Mouse (Mus musculus) ES-Bruce4 (cell line): ENCODE measurements at regions not wholly inside any gene's neighbourhood (a gene's known extent, or its start where the extent isn't known, plus 50 kb on each side); places are given as distances from the start of the nearest gene placed in this dataset.

Experiments
- H3K27ac ChIP-seq: 2 replicates; pipeline ENCODE4 v1.5.1; 2012; ENCODE audit warnings: low read length, inconsistent platforms; ENCODE audit not compliant: insufficient read depth
- H3K27me3 ChIP-seq: 2 replicates; pipeline ENCODE4 v1.6.1; 2012; ENCODE audit warnings: mild to moderate bottlenecking, low read length, inconsistent platforms; ENCODE audit not compliant: control insufficient read depth, poor library complexity, insufficient read depth, severe bottlenecking
- H3K36me3 ChIP-seq: 2 replicates; pipeline ENCODE4 v1.6.1; 2012; ENCODE audit warnings: inconsistent platforms, mild to moderate bottlenecking, low read length, moderate library complexity; ENCODE audit not compliant: control insufficient read depth, poor library complexity, insufficient read depth, severe bottlenecking
- H3K4me1 ChIP-seq: one replicate; pipeline ENCODE4 v1.8.1; 2011; ENCODE audit warnings: low read length; ENCODE audit not compliant: control insufficient read depth, insufficient read depth
- H3K4me3 ChIP-seq: 2 replicates; pipeline ENCODE4 v1.5.1; 2011; ENCODE audit warnings: low read depth, mild to moderate bottlenecking, low read length
- H3K9ac ChIP-seq: 2 replicates; pipeline ENCODE4 v1.6.1; 2012; ENCODE audit warnings: low read depth, mild to moderate bottlenecking, inconsistent platforms; ENCODE audit not compliant: poor library complexity, severe bottlenecking
- H3K9me3 ChIP-seq: replicated peaks from 2 replicates; pipeline ENCODE4 v1.6.1; 2012; ENCODE audit warnings: mild to moderate bottlenecking, low read length, inconsistent platforms; ENCODE audit not compliant: control insufficient read depth, poor library complexity, insufficient read depth, severe bottlenecking
- CTCF ChIP-seq: IDR thresholded peaks from one replicate; pipeline ENCODE4 v1.8.1; 2011; ENCODE audit warnings: low read depth, low read length
- EP300 ChIP-seq: IDR thresholded peaks from 2 replicates; pipeline ENCODE4 v1.6.1; 2011; ENCODE audit warnings: low read depth, low read length; ENCODE audit not compliant: insufficient read depth
- POLR2A ChIP-seq: IDR thresholded peaks from one replicate; pipeline ENCODE4 v1.8.1; 2011; ENCODE audit warnings: low read length; ENCODE audit not compliant: insufficient read depth

GRCm38 (mm10) chr3:8123141-8123540 lies 1486.7 kb downstream of the Zfp704 start:
- no peaks in the 10 kb centered on the region for H3K36me3 ChIP-seq
- no peaks in the 10 kb centered on the region for H3K4me1 ChIP-seq
- no peaks in the 10 kb centered on the region for H3K9me3 ChIP-seq
- TF ChIP-seq POLR2A (no peak), CTCF (no peak), EP300 (no peak)
- H3K27ac ChIP-seq: peak overlapping the region; percentile 91
- no peak overlapping the region for H3K9ac ChIP-seq
- H3K27me3 ChIP-seq: no peaks in the 10 kb centered on the region
- no peak overlapping the region for H3K4me3 ChIP-seq

GRCm38 (mm10) chr3:8098291-8098690 lies 1478.0 kb upstream of the 1700008P02Rik start:
- Histone ChIP-seq H3K4me1 (no peaks in the 10 kb centered on the region), H3K9ac (no peak overlapping the region), H3K4me3 (no peak overlapping the region), H3K27me3 (no peaks in the 10 kb centered on the region), H3K27ac (no peak overlapping the region), H3K36me3 (no peaks in the 10 kb centered on the region), H3K9me3 (no peaks in the 10 kb centered on the region)
- TF ChIP-seq EP300 (no peak), CTCF (no peak), POLR2A (no peak)

GRCm38 (mm10) chr3:8084749-8085148 lies 1464.5 kb upstream of the 1700008P02Rik start:
- no peak for TF ChIP-seq POLR2A
- no peak for TF ChIP-seq CTCF
- TF ChIP-seq EP300: no peak
- Histone ChIP-seq H3K9me3 (no peaks in the 10 kb centered on the region), H3K36me3 (no peaks in the 10 kb centered on the region), H3K27ac (no peak overlapping the region), H3K4me1 (no peaks in the 10 kb centered on the region), H3K4me3 (no peak overlapping the region), H3K27me3 (no peaks in the 10 kb centered on the region), H3K9ac (no peak overlapping the region)

- no peak overlapping the region for H3K27ac ChIP-seq
- no peaks in the 10 kb centered on the region for H3K27me3 ChIP-seq
- no peak for TF ChIP-seq CTCF
- H3K36me3 ChIP-seq: no peaks in the 10 kb centered on the region
- no peak overlapping the region for H3K4me3 ChIP-seq
- no peak overlapping the region for H3K9ac ChIP-seq
- no peaks in the 10 kb centered on the region for H3K9me3 ChIP-seq
- no peaks in the 10 kb centered on the region for H3K4me1 ChIP-seq
These were observed 1433.5 kb upstream of the 1700008P02Rik start for GRCm38 (mm10) chr3:8053711-8054110.

- Histone ChIP-seq H3K27me3 (no peaks in the 10 kb centered on the region), H3K9ac (no peak overlapping the region), H3K4me1 (no peaks in the 10 kb centered on the region), H3K36me3 (no peaks in the 10 kb centered on the region), H3K4me3 (no peak overlapping the region), H3K27ac (no peak overlapping the region), H3K9me3 (no peaks in the 10 kb centered on the region)
- no peak for TF ChIP-seq EP300
- no peak for TF ChIP-seq CTCF
- no peak for TF ChIP-seq POLR2A
These were observed 1430.9 kb upstream of the 1700008P02Rik start for GRCm38 (mm10) chr3:8051167-8051566.

- no peaks in the 10 kb centered on the region for H3K36me3 ChIP-seq
These were observed 1429.5 kb upstream of the 1700008P02Rik start for GRCm38 (mm10) chr3:8049706-8050105.

More at GRCm38 (mm10) chr3:8049706-8050105, 1429.5 kb upstream of the 1700008P02Rik start:
- Histone ChIP-seq H3K9me3 (no peaks in the 10 kb centered on the region), H3K27me3 (no peaks in the 10 kb centered on the region), H3K27ac (no peak overlapping the region), H3K9ac (no peak overlapping the region), H3K4me1 (no peaks in the 10 kb centered on the region), H3K4me3 (no peak overlapping the region)
- TF ChIP-seq CTCF: no peak
- TF ChIP-seq POLR2A: no peak
- no peak for TF ChIP-seq EP300
